Mouse (Mus musculus) liver, postnatal 0 days (tissue): ENCODE data around the gene Gm4737.

ENCODE experiments used
- CTCF ChIP-seq: sonication (generic); IDR thresholded peaks from 2 replicates; pipeline ENCODE4 v1.5.1; 2016; ENCODE audit warnings: antibody characterized with exemption, low read depth
- EP300 ChIP-seq: IDR thresholded peaks from 2 replicates; pipeline ENCODE4 v1.6.1; 2016; ENCODE audit warnings: antibody characterized with exemption, low read depth, mild to moderate bottlenecking

GRCm38 (mm10) chr16:46121420-46121819 lies 33.5 kb downstream of the Gm4737 start:
- TF ChIP-seq CTCF (peak; percentile 41), EP300 (no peak)
